Mouse (Mus musculus): ENCODE data around the gene Samd4b.
"Not testable (repeated sequence)": the region's sequence is repeated elsewhere in the genome, so short reads cannot be mapped to it uniquely, and the experiment has no call there.

The Samd4b gene

GRCm38 (mm10) chr7:28398000-28398399, 199.9 kb downstream of the Samd4b start:
- DNase-seq (ENCODE audit: low spot score): no peak

GRCm38 (mm10) chr7:28395425-28395824, 202.5 kb downstream of the Samd4b start:
- DNase-seq (ENCODE audit: low spot score): no peak

GRCm38 (mm10) chr7:28393272-28393951, 204.5 kb downstream of the Samd4b start:
- no peak for DNase-seq (ENCODE audit: low spot score)

GRCm38 (mm10) chr7:28392429-28393271, 205.3 kb downstream of the Samd4b start, which contains the start of the genes Med29 and Paf1:
TSS of gene Med29 (minus strand) at chr7:28392708.
TSS of gene Paf1 (plus strand) at chr7:28392951.
- peak; percentile 98 for DNase-seq (ENCODE audit: low spot score)

GRCm38 (mm10) chr7:28390331-28390730, 207.6 kb downstream of the Samd4b start:
- no peak for DNase-seq (ENCODE audit: low spot score)

- DNase-seq (ENCODE audit: low spot score): not testable (repeated sequence)
Measured at GRCm38 (mm10) chr7:28387384-28387783, 210.6 kb downstream of the Samd4b start.

- DNase-seq (ENCODE audit: low spot score): not testable (repeated sequence)
Measured at GRCm38 (mm10) chr7:28386877-28387276, 211.1 kb downstream of the Samd4b start.

GRCm38 (mm10) chr7:28386462-28386861, 211.5 kb downstream of the Samd4b start:
- peak; percentile 62 for DNase-seq (ENCODE audit: low spot score)

- DNase-seq (ENCODE audit: low spot score): no peak
Measured at GRCm38 (mm10) chr7:28386007-28386406, 211.9 kb downstream of the Samd4b start.

- no peak for DNase-seq (ENCODE audit: low spot score)
Measured at GRCm38 (mm10) chr7:28385196-28385595, 212.7 kb downstream of the Samd4b start.

GRCm38 (mm10) chr7:28384162-28384561, 213.8 kb downstream of the Samd4b start:
- no peak for DNase-seq (ENCODE audit: low spot score)

GRCm38 (mm10) chr7:28383606-28384005, 214.3 kb downstream of the Samd4b start:
- no peak for DNase-seq (ENCODE audit: low spot score)

GRCm38 (mm10) chr7:28382981-28383396, 215.0 kb downstream of the Samd4b start:
- peak; percentile 63 for DNase-seq (ENCODE audit: low spot score)

GRCm38 (mm10) chr7:28382347-28382951, 215.5 kb downstream of the Samd4b start:
- DNase-seq (ENCODE audit: low spot score): no peak

GRCm38 (mm10) chr7:28381938-28382337, 216.0 kb downstream of the Samd4b start:
- no peak for DNase-seq (ENCODE audit: low spot score)

- DNase-seq (ENCODE audit: low spot score): no peak
Measured at GRCm38 (mm10) chr7:28381017-28381790, 216.7 kb downstream of the Samd4b start.

GRCm38 (mm10) chr7:28380237-28381016, 217.5 kb downstream of the Samd4b start, which contains the start of gene Zfp36:
TSS of gene Zfp36 (minus strand) at chr7:28380253.
- no peak for DNase-seq (ENCODE audit: low spot score)

GRCm38 (mm10) chr7:28378769-28379651, 218.9 kb downstream of the Samd4b start:
- peak; percentile 70 for DNase-seq (ENCODE audit: low spot score)

GRCm38 (mm10) chr7:28378066-28378690, 219.8 kb downstream of the Samd4b start:
- DNase-seq (ENCODE audit: low spot score): no peak

All from left cerebral cortex, adult 11 months (tissue).